Mouse (Mus musculus): ENCODE results near the gene Galm.

- no peak for TF ChIP-seq CTCF (IDR thresholded peaks at IDR 0.05; ENCODE audit: borderline replicate concordance, extremely low read depth, insufficient read depth, insufficient read length)
- TF ChIP-seq POLR2A (IDR thresholded peaks at IDR 0.05; ENCODE audit: borderline replicate concordance, extremely low read depth, insufficient read depth, insufficient read length, poor library complexity, severe bottlenecking): no peak
Observed at GRCm38 (mm10) chr17:80157489-80157888, 30.2 kb downstream of the Galm start.
